Mouse (Mus musculus): ENCODE measurements at regions not wholly inside any gene's neighbourhood (a gene's known extent, or its start where the extent isn't known, plus 50 kb on each side); places are given as distances from the start of the nearest gene placed in this dataset.

GRCm38 (mm10) chr7:65787849-65788248, 73.7 kb upstream of the Pcsk6 start:
- TF ChIP-seq CTCF (IDR thresholded peaks at IDR 0.05 in 2 of 3, conservative IDR thresholded peaks at IDR 0.05 in 1 of 3; ENCODE audit: control insufficient read depth in 1 of 3, insufficient read depth in 1 of 3, low read depth in 2 of 3, low read length in 3 of 3, poor library complexity in 1 of 3, severe bottlenecking in 1 of 3) (no peak), E2F4 (IDR thresholded peaks at IDR 0.05; ENCODE audit: borderline replicate concordance, low read depth, low read length) (no peak), USF1 (IDR thresholded peaks at IDR 0.05; ENCODE audit: low read depth, low read length) (no peak)
